Mouse (Mus musculus) limb, embryonic 12.5 days (tissue): ENCODE results near the gene Usp42. TPM values are rescaled to one million over a fixed set of nuclear protein-coding genes. Genes with fewer than 3 reads are reported as not detected.

ENCODE experiments used
- ATAC-seq: fragments of 200-750 bp; cut with Nextera tagmentation; 2 replicates; pipeline ENCODE4 v1.8.0; 2017; ENCODE audit warnings: low read depth, moderate TSS enrichment; ENCODE audit not compliant: insufficient number of reproducible peaks, insufficient read depth, low FRiP score, low TSS enrichment
- H3K27ac ChIP-seq: fragments of 300-500 bp; sonication (generic); 2 replicates; pipeline ENCODE4 v1.5.1; 2016; ENCODE audit warnings: mild to moderate bottlenecking, moderate library complexity
- H3K27me3 ChIP-seq: fragments of 300-500 bp; sonication (generic); 2 replicates; pipeline ENCODE4 v1.6.1; 2016; ENCODE audit warnings: mild to moderate bottlenecking, moderate library complexity
- H3K36me3 ChIP-seq: fragments of 300-500 bp; sonication (generic); 2 replicates; pipeline ENCODE4 v1.6.1; 2016; ENCODE audit warnings: mild to moderate bottlenecking, moderate library complexity
- H3K4me1 ChIP-seq: fragments of 300-500 bp; sonication (generic); replicated peaks from 2 replicates; pipeline ENCODE4 v1.6.1; 2016
- H3K4me2 ChIP-seq: fragments of 300-500 bp; sonication (generic); 2 replicates; pipeline ENCODE4 v1.6.1; 2016; ENCODE audit warnings: mild to moderate bottlenecking, moderate library complexity
- H3K4me3 ChIP-seq: fragments of 300-500 bp; sonication (generic); replicated peaks from 2 replicates; pipeline ENCODE4 v1.5.1; 2016; ENCODE audit warnings: mild to moderate bottlenecking
- H3K9ac ChIP-seq: fragments of 300-500 bp; sonication (generic); replicated peaks from 2 replicates; pipeline ENCODE4 v1.6.1; 2016; ENCODE audit warnings: mild to moderate bottlenecking, moderate library complexity
- H3K9me3 ChIP-seq: fragments of 300-500 bp; sonication (generic); 2 replicates; pipeline ENCODE4 v1.6.1; 2016; ENCODE audit warnings: mild to moderate bottlenecking, moderate library complexity
- WGBS: fragments of 180-500 bp; shearing (Covaris S2); methylation state at CpG from one replicate; pipeline ENCODE4 v1.1.7; 2016; 5-methylcytosine and 5-hydroxymethylcytosine counted together
- polyA plus RNA-seq: library from polyadenylated mRNA; unstranded; fragments of >200 nt; fragmentation: Nextera tagmentation; extraction: Ambion mirVana; gene quantifications from 2 replicates; pipeline ENCODE4 v1.2.1, GENCODE M21; 2016

The Usp42 gene
- polyA plus RNA-seq, 1 experiment from 2014 or later: 32.4 TPM

- H3K4me3 ChIP-seq: no peak overlapping the region
- ATAC-seq: no peak
- no peaks in the 10 kb centered on the region for H3K4me1 ChIP-seq
- H3K36me3 ChIP-seq: peaks cover 95% of the 10 kb centered on the region
- H3K27me3 ChIP-seq: no peaks in the 10 kb centered on the region
- no peaks in the 10 kb centered on the region for H3K9me3 ChIP-seq
- H3K27ac ChIP-seq: peak overlapping the region; percentile 57
- H3K9ac ChIP-seq: no peak overlapping the region
- no peak overlapping the region for H3K4me2 ChIP-seq
- 16% methylated on average over 7 of the region's 7 CpGs for WGBS
Measured at GRCm38 (mm10) chr5:143711326-143711725, 20.8 kb downstream of the Usp42 start.

GRCm38 (mm10) chr5:143706822-143707200 lies 25.3 kb downstream of the Usp42 start:
- H3K27ac ChIP-seq: no peak overlapping the region
- H3K27me3 ChIP-seq: no peaks in the 10 kb centered on the region
- 89% methylated on average over 7 of the region's 7 CpGs for WGBS
- H3K4me1 ChIP-seq: no peaks in the 10 kb centered on the region
- H3K9me3 ChIP-seq: no peaks in the 10 kb centered on the region
- H3K4me3 ChIP-seq: no peak overlapping the region
- no peak for ATAC-seq
- H3K36me3 ChIP-seq: peaks cover 93% of the 10 kb centered on the region
- H3K9ac ChIP-seq: no peak overlapping the region
- no peak overlapping the region for H3K4me2 ChIP-seq

- WGBS: 69% methylated on average over 9 of the region's 9 CpGs
- H3K36me3 ChIP-seq: peaks cover 93% of the 10 kb centered on the region
- no peak for ATAC-seq
- no peak overlapping the region for H3K9ac ChIP-seq
- H3K4me2 ChIP-seq: no peak overlapping the region
- H3K4me3 ChIP-seq: no peak overlapping the region
- H3K4me1 ChIP-seq: no peaks in the 10 kb centered on the region
- no peaks in the 10 kb centered on the region for H3K9me3 ChIP-seq
- H3K27me3 ChIP-seq: no peaks in the 10 kb centered on the region
- 0 out of 2 replicates have a peak overlapping the region, but pooled peaks have one; percentile 4 for H3K27ac ChIP-seq
Measured at GRCm38 (mm10) chr5:143706030-143706821, 25.9 kb downstream of the Usp42 start.

GRCm38 (mm10) chr5:143705659-143705982 lies 26.5 kb downstream of the Usp42 start:
- H3K9me3 ChIP-seq: no peaks in the 10 kb centered on the region
- peaks cover 93% of the 10 kb centered on the region for H3K36me3 ChIP-seq
- H3K4me1 ChIP-seq: no peaks in the 10 kb centered on the region
- no peak overlapping the region for H3K4me3 ChIP-seq
- H3K4me2 ChIP-seq: no peak overlapping the region
- 0 out of 2 replicates have a peak overlapping the region, but pooled peaks have one; percentile 4 for H3K27ac ChIP-seq
- no peak for ATAC-seq
- no peaks in the 10 kb centered on the region for H3K27me3 ChIP-seq
- no peak overlapping the region for H3K9ac ChIP-seq
- WGBS: 56% methylated on average over 1 of the region's 1 CpGs

GRCm38 (mm10) chr5:143704875-143705658 lies 27.0 kb downstream of the Usp42 start:
- H3K9ac ChIP-seq: no peak overlapping the region
- H3K4me1 ChIP-seq: no peaks in the 10 kb centered on the region
- H3K9me3 ChIP-seq: no peaks in the 10 kb centered on the region
- peaks cover 97% of the 10 kb centered on the region for H3K36me3 ChIP-seq
- 86% methylated on average over 13 of the region's 13 CpGs for WGBS
- H3K27ac ChIP-seq: no peak overlapping the region
- ATAC-seq: no peak
- no peak overlapping the region for H3K4me2 ChIP-seq
- H3K4me3 ChIP-seq: no peak overlapping the region
- no peaks in the 10 kb centered on the region for H3K27me3 ChIP-seq

GRCm38 (mm10) chr5:143701074-143701473 lies 31.0 kb downstream of the Usp42 start:
- Histone ChIP-seq H3K4me1 (no peaks in the 10 kb centered on the region), H3K27me3 (no peaks in the 10 kb centered on the region), H3K4me2 (no peak overlapping the region), H3K36me3 (peaks cover 96% of the 10 kb centered on the region), H3K9me3 (no peaks in the 10 kb centered on the region), H3K27ac (no peak overlapping the region), H3K4me3 (no peak overlapping the region), H3K9ac (no peak overlapping the region)
- 90% methylated on average over 10 of the region's 10 CpGs for WGBS
- ATAC-seq: no peak

- H3K9ac ChIP-seq: no peak overlapping the region
- WGBS: 92% methylated on average over 5 of the region's 5 CpGs
- H3K4me1 ChIP-seq: no peaks in the 10 kb centered on the region
- H3K36me3 ChIP-seq: peaks cover 95% of the 10 kb centered on the region
- no peak overlapping the region for H3K27ac ChIP-seq
- H3K27me3 ChIP-seq: no peaks in the 10 kb centered on the region
- no peak overlapping the region for H3K4me2 ChIP-seq
- no peak overlapping the region for H3K4me3 ChIP-seq
- H3K9me3 ChIP-seq: no peaks in the 10 kb centered on the region
- ATAC-seq: no peak
Measured at GRCm38 (mm10) chr5:143700247-143700646, 31.8 kb downstream of the Usp42 start.

- H3K9me3 ChIP-seq: no peaks in the 10 kb centered on the region
- no peak for ATAC-seq
- H3K9ac ChIP-seq: no peak overlapping the region
- no peaks in the 10 kb centered on the region for H3K27me3 ChIP-seq
- WGBS: 91% methylated on average over 4 of the region's 4 CpGs
- no peak overlapping the region for H3K4me2 ChIP-seq
- H3K4me3 ChIP-seq: no peak overlapping the region
- no peak overlapping the region for H3K27ac ChIP-seq
- H3K4me1 ChIP-seq: no peaks in the 10 kb centered on the region
- peaks cover 96% of the 10 kb centered on the region for H3K36me3 ChIP-seq
Measured at GRCm38 (mm10) chr5:143698454-143698853, 33.6 kb downstream of the Usp42 start.

- H3K9me3 ChIP-seq: no peaks in the 10 kb centered on the region
- no peak for ATAC-seq
- H3K27ac ChIP-seq: no peak overlapping the region
- H3K9ac ChIP-seq: no peak overlapping the region
- peaks cover 96% of the 10 kb centered on the region for H3K36me3 ChIP-seq
- 72% methylated on average over 3 of the region's 3 CpGs for WGBS
- H3K4me2 ChIP-seq: no peak overlapping the region
- no peaks in the 10 kb centered on the region for H3K4me1 ChIP-seq
- no peaks in the 10 kb centered on the region for H3K27me3 ChIP-seq
- no peak overlapping the region for H3K4me3 ChIP-seq
Measured at GRCm38 (mm10) chr5:143696323-143696722, 35.8 kb downstream of the Usp42 start.

GRCm38 (mm10) chr5:143690926-143691325 lies 41.2 kb downstream of the Usp42 start:
- H3K36me3 ChIP-seq: peaks cover 87% of the 10 kb centered on the region

GRCm38 (mm10) chr5:143690392-143690791 lies 41.7 kb downstream of the Usp42 start:
- no peak overlapping the region for H3K4me2 ChIP-seq
- H3K4me3 ChIP-seq: no peak overlapping the region
- H3K27me3 ChIP-seq: no peaks in the 10 kb centered on the region
- no peaks in the 10 kb centered on the region for H3K9me3 ChIP-seq
- H3K27ac ChIP-seq: no peak overlapping the region
- no peaks in the 10 kb centered on the region for H3K4me1 ChIP-seq
- H3K36me3 ChIP-seq: peaks cover 88% of the 10 kb centered on the region
- no peak overlapping the region for H3K9ac ChIP-seq
- no peak for ATAC-seq
- WGBS: 86% methylated on average over 9 of the region's 9 CpGs

More at GRCm38 (mm10) chr5:143690926-143691325, 41.2 kb downstream of the Usp42 start:
- Histone ChIP-seq H3K9ac (no peak overlapping the region), H3K4me3 (no peak overlapping the region), H3K27ac (no peak overlapping the region), H3K27me3 (no peaks in the 10 kb centered on the region), H3K4me1 (no peaks in the 10 kb centered on the region), H3K9me3 (no peaks in the 10 kb centered on the region), H3K4me2 (no peak overlapping the region)
- WGBS: 87% methylated on average over 5 of the region's 5 CpGs
- no peak for ATAC-seq
